Mouse (Mus musculus) liver, postnatal 0 days (tissue): ENCODE measurements around the gene Diras2.

ENCODE experiments used
- CTCF ChIP-seq: sonication (generic); IDR thresholded peaks from 2 replicates; pipeline ENCODE4 v1.5.1; 2016; ENCODE audit warnings: antibody characterized with exemption, low read depth
- EP300 ChIP-seq: IDR thresholded peaks from 2 replicates; pipeline ENCODE4 v1.6.1; 2016; ENCODE audit warnings: antibody characterized with exemption, low read depth, mild to moderate bottlenecking

GRCm38 (mm10) chr13:52552822-52553477, 21.9 kb upstream of the Diras2 start:
- TF ChIP-seq CTCF (no peak), EP300 (no peak)
